Mouse (Mus musculus): ENCODE results near the gene Tbrg1.

The Tbrg1 gene

GRCm38 (mm10) chr9:37632305-37632704 is 24.8 kb downstream of the Tbrg1 start:
- no peak for DNase-seq (ENCODE audit: low read depth, low spot score)

- no peak for DNase-seq (ENCODE audit: low read depth, low spot score)
Observed at GRCm38 (mm10) chr9:37629941-37630340, 27.2 kb downstream of the Tbrg1 start.

DNA sequence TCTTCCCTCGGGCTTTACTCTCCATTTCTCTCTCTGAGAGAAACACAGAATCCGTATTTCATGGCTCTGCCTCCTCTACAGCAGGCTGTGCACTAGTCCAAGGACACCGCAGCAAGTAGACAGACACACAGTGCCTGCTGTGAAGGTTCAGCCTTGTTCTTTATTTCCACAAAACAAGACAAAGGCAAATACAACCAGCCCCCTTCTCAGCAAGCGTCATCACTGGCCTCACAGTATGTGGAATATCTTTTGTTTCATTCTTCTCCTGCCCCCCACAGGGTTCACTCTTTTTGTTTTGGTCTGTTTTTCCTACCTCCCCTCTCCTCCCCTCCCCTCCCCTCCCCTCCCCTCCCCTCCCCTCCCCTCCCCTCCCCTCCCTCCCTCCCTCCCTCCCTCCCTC is 28.5 kb downstream of the Tbrg1 start:
- peak; percentile 40 for DNase-seq (ENCODE audit: low read depth, low spot score)

- peak; percentile 19 for DNase-seq (ENCODE audit: low read depth, low spot score)
Observed at GRCm38 (mm10) chr9:37627263-37627662, 29.8 kb downstream of the Tbrg1 start.

DNA sequence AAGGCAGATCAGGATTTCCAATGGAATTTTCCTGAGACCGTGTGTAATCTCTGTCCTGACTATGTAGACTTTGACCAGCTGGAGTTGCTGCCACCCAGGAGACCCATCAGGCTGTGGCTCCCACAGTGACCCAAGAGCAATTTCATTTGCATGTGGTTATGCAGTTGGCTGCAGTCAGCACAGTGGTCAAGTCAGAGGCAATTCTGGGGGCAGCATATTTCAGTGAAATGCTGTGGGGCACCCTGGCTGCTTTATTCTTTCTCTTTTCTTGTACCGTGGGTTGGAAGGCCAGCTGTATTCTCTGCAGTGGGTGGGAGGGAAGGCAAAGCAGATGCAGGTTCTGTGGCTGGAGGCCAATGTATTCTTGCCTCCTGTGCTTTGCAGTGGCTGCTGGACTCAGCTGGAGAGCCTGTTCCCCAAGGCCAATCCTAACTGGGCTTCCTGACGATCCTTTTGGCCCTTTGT is 31.0 kb downstream of the Tbrg1 start:
- DNase-seq (ENCODE audit: low read depth, low spot score), result no peak

- DNase-seq (ENCODE audit: low read depth, low spot score), result peak; percentile 8
Observed at GRCm38 (mm10) chr9:37625641-37626040, 31.5 kb downstream of the Tbrg1 start.

- no peak for DNase-seq (ENCODE audit: low read depth, low spot score)
Observed at GRCm38 (mm10) chr9:37625129-37625528, 32.0 kb downstream of the Tbrg1 start.

DNA sequence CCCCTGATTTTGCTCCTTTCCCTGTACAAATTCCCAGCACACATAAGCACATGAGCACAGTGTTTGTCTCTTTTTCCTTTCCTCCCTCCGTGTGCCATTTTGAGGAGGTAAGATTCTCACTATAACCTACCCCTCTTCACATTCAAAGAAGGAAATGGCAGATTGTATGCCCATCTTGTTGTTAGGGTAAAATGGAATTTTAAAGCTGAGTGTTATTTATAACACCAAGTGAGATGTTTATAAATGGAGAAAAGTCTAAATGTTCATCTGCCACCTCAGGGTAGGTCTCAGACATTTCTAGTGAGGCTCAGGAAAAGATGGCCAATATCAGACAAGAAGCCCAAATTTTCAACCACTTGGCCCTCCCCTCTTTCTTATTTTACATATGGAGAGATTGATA is 32.6 kb downstream of the Tbrg1 start:
- DNase-seq (ENCODE audit: low read depth, low spot score), result no peak

DNA sequence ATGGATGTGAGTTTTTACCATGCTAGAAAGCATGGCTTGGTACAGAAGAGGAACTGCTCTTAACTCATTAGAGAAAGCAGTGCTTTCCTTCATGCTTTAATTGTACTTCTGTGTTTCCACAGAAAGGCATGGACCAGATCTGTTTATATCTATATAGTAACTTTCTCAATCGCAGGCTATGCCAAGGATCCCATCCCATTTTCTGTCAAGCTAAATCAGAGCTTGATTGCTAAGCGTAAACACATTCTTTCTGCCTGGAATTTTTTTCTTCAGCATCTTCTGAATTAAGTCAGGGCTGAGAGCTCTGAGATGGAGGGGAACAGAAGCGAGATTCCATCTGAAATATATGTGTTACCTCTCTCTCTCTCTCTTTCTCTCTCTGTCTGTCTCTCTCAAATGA is 33.1 kb downstream of the Tbrg1 start:
- DNase-seq (ENCODE audit: low read depth, low spot score), result no peak

GRCm38 (mm10) chr9:37621290-37621689 is 35.8 kb downstream of the Tbrg1 start:
- no peak for DNase-seq (ENCODE audit: low read depth, low spot score)

DNA sequence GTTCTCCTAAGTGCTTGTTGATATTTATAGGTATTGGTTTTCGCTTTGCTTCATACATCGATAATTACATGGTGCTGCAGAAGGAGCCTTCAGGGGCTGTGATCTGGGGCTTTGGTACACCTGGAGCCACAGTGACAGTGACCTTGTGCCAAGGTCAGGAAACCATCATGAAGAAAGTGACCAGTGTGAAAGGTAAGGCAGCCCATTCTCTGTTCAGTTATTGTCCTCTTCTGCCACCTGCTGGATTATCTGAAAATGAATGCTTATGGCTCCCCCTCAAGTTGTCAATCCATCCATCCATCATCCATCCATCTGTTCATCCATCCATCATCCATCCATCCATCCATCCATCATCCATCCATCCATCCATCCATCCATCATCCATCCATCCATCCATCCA is 40.3 kb downstream of the Tbrg1 start:
- DNase-seq (ENCODE audit: low read depth, low spot score), result peak; percentile 51

DNA sequence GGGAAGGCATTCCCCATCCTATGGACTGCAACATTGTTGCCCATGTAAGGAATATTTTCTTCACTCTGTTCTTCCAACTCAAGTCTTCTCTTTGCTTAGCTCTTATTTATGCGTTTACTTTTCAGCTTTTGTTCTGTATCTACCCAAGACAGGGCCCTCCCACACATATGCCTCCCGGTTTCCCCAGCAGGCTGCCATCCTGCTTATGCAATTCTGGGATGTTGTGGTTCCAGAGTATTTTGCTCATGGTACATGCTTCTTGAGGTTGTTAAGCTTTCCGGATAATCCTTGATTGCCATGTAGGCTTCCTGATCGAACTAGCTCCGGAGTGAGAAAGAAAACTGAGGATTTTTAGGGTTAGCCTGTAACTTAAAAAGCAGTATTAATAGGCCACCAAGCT is 41.9 kb downstream of the Tbrg1 start:
- DNase-seq (ENCODE audit: low read depth, low spot score), result no peak

DNA sequence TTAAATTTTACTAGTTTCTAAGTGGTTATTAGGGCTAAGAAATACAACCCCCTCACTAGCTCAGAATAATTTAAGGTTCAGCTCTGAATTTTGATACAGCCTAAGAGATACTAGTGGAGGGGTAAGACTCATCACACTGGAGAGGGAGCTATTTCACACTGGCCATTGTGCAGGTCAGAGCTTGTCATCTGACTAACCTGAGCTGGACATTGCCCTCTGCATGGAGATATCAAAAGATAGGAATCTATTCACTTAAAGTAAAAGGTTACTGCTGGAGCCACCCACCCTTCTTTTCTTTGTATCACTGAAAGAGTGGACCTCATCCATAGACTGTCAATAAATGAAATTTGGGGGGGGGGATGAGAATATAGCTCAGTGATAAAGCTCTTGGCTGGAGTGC is 42.8 kb downstream of the Tbrg1 start:
- no peak for DNase-seq (ENCODE audit: low read depth, low spot score)

GRCm38 (mm10) chr9:37613911-37614280 is 43.2 kb downstream of the Tbrg1 start:
- no peak for DNase-seq (ENCODE audit: low read depth, low spot score)

GRCm38 (mm10) chr9:37613182-37613910 is 43.8 kb downstream of the Tbrg1 start, which contains the start of gene Spa17:
Gene Spa17, minus strand, starts transcription at chr9:37613722.
- DNase-seq (ENCODE audit: low read depth, low spot score), result peak; percentile 98

DNA sequence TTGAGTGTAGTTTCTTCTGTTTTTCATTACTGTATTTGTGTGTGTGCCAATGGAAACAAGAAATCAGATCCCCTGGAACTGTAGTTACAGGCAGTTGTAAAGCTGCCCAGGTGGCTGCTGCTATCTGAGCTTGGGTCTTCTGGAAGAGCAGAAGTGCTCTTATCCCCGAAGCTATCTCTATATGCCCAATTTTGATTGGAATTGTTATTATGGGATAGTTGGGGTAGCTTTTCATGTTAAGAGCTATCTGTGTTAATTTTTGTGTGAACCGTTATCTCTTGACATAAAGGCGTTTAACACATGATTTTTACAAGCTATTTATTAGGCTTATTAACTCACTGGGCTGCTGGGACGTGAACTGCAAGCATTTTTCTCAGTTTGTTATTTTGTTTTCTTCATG is 47.6 kb downstream of the Tbrg1 start:
- DNase-seq (ENCODE audit: low read depth, low spot score), result no peak

DNA sequence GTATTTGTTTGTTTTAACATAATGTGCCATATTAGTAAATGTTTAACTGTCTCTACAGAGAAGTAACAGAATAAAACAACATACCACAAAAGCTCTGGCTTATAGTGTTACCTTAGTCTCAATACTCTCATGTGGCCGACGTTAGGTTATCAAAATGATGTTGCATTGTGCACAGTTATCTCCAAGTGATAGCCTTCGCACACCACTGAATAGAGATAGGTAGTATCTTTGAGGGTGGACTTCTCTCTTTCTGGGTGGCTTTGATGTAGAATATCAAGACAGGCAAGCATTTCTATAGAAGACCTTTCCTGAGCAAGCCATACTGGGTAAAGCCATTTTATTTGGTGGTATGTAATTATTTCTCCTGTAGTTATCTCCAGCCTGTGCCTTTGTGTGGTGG is 52.0 kb downstream of the Tbrg1 start:
- DNase-seq (ENCODE audit: low read depth, low spot score), result no peak

DNA sequence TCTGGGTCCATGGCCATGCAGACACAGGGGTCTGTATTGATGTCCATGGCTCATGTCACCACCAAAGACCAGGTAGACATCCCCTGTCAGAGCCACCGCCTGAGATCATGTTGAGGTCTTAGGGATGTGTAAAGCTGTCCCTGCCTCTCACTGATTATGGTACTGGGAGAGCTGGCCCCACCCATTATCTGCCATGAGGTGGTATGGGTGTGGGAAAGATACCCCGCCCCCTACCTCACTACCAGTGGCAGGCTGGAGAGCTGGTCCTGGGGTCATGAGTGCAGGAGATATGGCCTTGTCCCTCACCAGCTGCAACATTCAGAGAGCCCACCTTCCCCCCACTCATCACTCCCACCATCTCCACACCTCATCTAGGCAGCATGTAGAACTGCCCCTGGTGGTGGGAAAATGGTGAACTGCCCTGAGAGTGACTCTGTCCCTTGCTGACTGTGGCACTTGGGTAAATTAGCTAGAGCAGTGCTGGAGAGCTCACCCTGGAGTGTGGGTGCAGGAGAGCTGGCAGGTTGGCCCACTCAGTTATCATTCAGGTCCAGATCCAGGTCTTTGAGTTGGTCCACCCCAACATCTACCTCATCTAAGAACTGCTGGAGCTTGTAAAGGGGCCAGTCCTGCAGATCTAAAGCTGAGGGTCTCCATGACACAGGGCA is 56.4 kb downstream of the Tbrg1 start:
- DNase-seq (ENCODE audit: low read depth, low spot score), result no peak
